Mouse (Mus musculus) heart, embryonic 15.5 days (tissue): Measurements from ENCODE around the gene Lysmd4. TPM values are rescaled to one million over a fixed set of nuclear protein-coding genes. Genes with fewer than 3 reads are reported as not detected.

ENCODE experiments used
- ATAC-seq: fragments of 200-750 bp; cut with Nextera tagmentation; replicated peaks from 2 replicates; pipeline ENCODE4 v1.8.0; 2017; ENCODE audit warnings: low read depth, moderate TSS enrichment; ENCODE audit not compliant: insufficient number of reproducible peaks, insufficient read depth, low FRiP score
- H3K27ac ChIP-seq: fragments of 300-500 bp; sonication (generic); 2 replicates; pipeline ENCODE4 v1.5.1; 2015; ENCODE audit warnings: mild to moderate bottlenecking, inconsistent platforms
- H3K27me3 ChIP-seq: fragments of 300-500 bp; sonication (generic); 2 replicates; pipeline ENCODE4 v1.6.1; 2015; ENCODE audit warnings: inconsistent platforms
- H3K36me3 ChIP-seq: fragments of 300-500 bp; sonication (generic); 2 replicates; pipeline ENCODE4 v1.6.1; 2015; ENCODE audit warnings: mild to moderate bottlenecking, inconsistent platforms
- H3K4me1 ChIP-seq: fragments of 300-500 bp; sonication (generic); replicated peaks from 2 replicates; pipeline ENCODE4 v1.6.1; 2015; ENCODE audit warnings: inconsistent platforms
- H3K4me2 ChIP-seq: fragments of 300-500 bp; sonication (generic); 2 replicates; pipeline ENCODE4 v1.6.1; 2015; ENCODE audit warnings: inconsistent platforms, mild to moderate bottlenecking, moderate library complexity
- H3K4me3 ChIP-seq: fragments of 300-500 bp; sonication (generic); 2 replicates; pipeline ENCODE4 v1.5.1; 2015; ENCODE audit warnings: mild to moderate bottlenecking, inconsistent platforms
- H3K9ac ChIP-seq: fragments of 300-500 bp; sonication (generic); 2 replicates; pipeline ENCODE4 v1.6.1; 2015; ENCODE audit warnings: mild to moderate bottlenecking, inconsistent platforms
- H3K9me3 ChIP-seq: fragments of 300-500 bp; sonication (generic); replicated peaks from 2 replicates; pipeline ENCODE4 v1.6.1; 2016; ENCODE audit warnings: inconsistent platforms
- WGBS: fragments of 180-500 bp; shearing (Covaris S2); methylation state at CpG from one replicate; pipeline ENCODE4 v1.1.7; 2015; ENCODE audit warnings: mixed read lengths; 5-methylcytosine and 5-hydroxymethylcytosine counted together
- polyA plus RNA-seq: library from polyadenylated mRNA; unstranded; fragments of >200 nt; fragmentation: Nextera tagmentation; extraction: Ambion mirVana; gene quantifications from 2 replicates; pipeline ENCODE4 v1.2.1, GENCODE M21; 2015

Lysmd4 gene
- polyA plus RNA-seq, 1 experiment from 2014 or later = 14.2 TPM

DNA sequence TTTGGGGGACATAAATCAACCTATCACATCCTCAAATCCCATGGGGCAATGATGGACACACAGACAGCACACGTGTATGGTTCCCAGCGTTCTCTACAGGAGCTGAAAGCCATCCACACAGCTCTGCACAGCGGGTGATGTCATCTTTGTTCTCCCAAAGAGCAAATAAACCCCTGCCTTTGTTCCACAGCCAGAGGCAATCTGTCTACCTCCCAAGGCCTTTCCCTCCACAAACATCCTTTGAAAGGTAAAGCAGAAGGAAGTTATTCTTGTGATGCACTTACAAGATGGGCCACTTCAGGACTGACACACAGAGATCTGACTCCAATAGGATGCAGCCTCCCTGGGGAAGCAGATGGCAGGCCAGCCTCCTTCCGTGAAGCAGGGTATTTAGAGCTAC, 10.4 kb upstream of the Lysmd4 start:
- H3K9ac ChIP-seq = no peak overlapping the region
- H3K4me3 ChIP-seq = no peak overlapping the region
- H3K4me1 ChIP-seq = peaks cover 11% of the 10 kb centered on the region
- ATAC-seq = no peak
- no peaks in the 10 kb centered on the region for H3K27me3 ChIP-seq
- H3K36me3 ChIP-seq = no peaks in the 10 kb centered on the region
- no peak overlapping the region for H3K4me2 ChIP-seq
- WGBS = 69% methylated on average over 4 of the region's 4 CpGs
- no peak overlapping the region for H3K27ac ChIP-seq
- no peaks in the 10 kb centered on the region for H3K9me3 ChIP-seq

DNA sequence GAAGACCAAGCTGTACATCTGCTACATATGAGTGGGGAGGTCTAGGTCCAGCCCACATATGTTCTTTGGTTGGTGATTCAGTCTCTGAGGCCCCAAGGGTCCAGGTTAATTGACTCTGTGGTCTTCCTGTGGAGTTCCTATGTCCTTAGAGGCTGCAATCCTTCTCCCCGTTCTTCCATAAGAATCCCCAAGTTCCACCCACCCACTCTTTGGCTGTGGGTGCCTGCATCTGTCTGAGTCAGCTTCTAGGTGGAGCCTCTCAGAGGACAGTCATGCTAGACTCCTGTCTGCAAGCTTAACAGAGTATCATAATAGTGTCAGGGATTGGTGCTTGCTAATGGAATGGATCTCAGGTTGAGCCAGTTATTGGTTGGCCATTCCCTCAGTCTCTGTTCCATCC, 8.8 kb upstream of the Lysmd4 start:
- Histone ChIP-seq H3K36me3 (no peaks in the 10 kb centered on the region), H3K9me3 (no peaks in the 10 kb centered on the region), H3K4me1 (peaks cover 12% of the 10 kb centered on the region), H3K27ac (no peak overlapping the region), H3K4me2 (no peak overlapping the region), H3K27me3 (no peaks in the 10 kb centered on the region), H3K4me3 (no peak overlapping the region), H3K9ac (no peak overlapping the region)
- no peak for ATAC-seq
- 83% methylated on average over 1 of the region's 1 CpGs for WGBS

DNA sequence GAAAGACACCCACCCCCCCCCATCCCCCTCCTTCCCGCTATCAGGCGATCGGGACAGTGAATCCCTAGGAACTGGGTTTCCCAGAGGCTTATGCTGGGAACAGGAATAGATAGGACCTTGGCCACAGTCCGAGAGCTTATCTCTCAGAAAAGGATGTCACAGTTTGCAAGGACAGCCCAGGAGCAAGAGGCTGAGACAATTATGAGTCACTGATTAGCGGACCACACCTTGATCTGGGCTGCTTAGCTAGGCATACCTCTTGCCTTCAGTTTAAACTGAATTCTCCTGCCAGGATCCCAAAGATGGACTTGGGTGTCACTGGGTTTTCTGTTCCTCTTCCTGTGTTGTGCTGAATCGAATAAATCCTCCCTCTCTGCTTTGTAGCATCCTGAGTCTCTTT, 6.0 kb upstream of the Lysmd4 start:
- WGBS = 41% methylated on average over 6 of the region's 6 CpGs
- no peaks in the 10 kb centered on the region for H3K9me3 ChIP-seq
- H3K9ac ChIP-seq = no peak overlapping the region
- no peaks in the 10 kb centered on the region for H3K27me3 ChIP-seq
- no peak overlapping the region for H3K4me3 ChIP-seq
- H3K36me3 ChIP-seq = no peaks in the 10 kb centered on the region
- peaks cover 12% of the 10 kb centered on the region for H3K4me1 ChIP-seq
- ATAC-seq = no peak
- no peak overlapping the region for H3K27ac ChIP-seq
- no peak overlapping the region for H3K4me2 ChIP-seq

DNA sequence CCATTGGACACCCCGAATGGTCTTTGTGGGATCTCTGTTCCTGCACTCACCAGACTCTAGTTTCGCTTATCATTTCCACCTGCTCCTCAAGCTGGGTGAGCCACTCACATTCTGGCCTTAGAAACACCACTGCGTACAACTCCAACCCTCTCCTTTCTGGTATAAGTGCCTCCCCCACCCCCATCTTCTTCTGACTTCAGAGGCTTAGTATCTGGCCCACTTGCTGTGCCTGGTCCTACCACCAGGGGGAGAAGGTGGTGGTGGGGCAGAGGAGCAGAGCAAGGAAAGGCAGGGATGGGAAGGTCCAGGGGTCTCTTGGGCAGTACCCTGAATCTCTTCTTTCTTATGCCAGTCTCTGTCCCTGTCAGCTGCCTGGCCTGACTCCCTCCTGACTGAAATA, 5.3 kb upstream of the Lysmd4 start:
- Histone ChIP-seq H3K9me3 (no peaks in the 10 kb centered on the region), H3K4me1 (peaks cover 14% of the 10 kb centered on the region), H3K9ac (no peak overlapping the region), H3K36me3 (no peaks in the 10 kb centered on the region), H3K27ac (no peak overlapping the region), H3K4me3 (no peak overlapping the region), H3K27me3 (no peaks in the 10 kb centered on the region), H3K4me2 (no peak overlapping the region)
- WGBS = 79% methylated on average over 3 of the region's 3 CpGs
- ATAC-seq = no peak

DNA sequence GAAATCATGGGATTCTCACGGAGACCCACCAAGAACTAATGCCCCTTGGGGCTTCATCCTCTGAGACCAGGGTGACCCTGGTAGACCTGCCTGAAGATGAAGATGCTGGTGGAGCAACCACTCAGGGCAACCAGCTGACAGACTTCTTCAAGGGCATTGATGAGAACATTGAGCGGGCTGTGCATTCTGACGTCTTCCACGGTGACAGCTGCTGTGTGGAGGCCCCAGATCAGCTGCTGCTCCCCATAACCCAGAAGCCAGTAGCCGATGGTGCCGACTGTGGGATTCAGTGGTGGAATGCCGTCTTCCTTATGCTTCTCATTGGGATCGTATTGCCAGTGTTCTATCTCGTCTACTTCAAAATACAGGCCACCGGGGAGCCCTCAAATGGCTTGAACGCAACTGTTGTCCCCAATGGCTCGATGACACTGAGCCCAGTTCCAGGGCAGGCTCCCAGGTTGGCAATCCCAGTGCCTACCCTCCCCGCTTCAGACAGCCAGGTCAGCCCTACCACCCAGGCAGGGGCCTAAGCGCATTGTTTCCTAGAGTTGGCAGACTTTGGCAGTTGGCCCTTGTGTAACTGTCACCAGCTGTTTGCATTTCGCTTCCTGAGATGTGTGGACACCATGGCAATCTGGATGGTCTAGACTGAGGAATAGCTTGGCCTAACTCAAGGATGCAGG, 3.7 kb downstream of the Lysmd4 start:
- 90% methylated on average over 15 of the region's 15 CpGs for WGBS

DNA sequence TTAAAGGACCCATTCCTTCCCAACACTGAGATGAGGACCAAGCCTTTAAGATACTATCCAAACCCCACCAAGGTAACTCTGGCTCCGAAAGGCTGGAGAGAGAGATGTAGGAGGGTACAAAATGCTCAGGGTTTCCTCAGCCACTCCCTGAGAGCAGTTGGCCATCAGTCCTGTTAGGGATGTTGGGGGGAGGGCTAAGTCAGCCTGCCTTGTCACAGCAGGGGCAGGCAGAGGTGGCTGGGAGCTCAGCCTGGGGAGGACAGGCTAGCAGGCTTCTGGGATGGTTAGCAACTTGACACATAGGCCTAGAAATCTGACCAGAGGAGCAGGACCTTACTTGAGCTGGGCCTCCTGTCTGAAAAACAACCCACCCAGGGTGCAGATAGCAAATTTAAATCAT, 5.2 kb downstream of the Lysmd4 start:
- Histone ChIP-seq H3K4me2 (no peak overlapping the region), H3K9me3 (no peaks in the 10 kb centered on the region), H3K27ac (no peak overlapping the region), H3K9ac (no peak overlapping the region), H3K4me1 (peaks cover 41% of the 10 kb centered on the region), H3K27me3 (no peaks in the 10 kb centered on the region), H3K4me3 (no peak overlapping the region), H3K36me3 (peaks cover 26% of the 10 kb centered on the region; the same call in 1 of the 2 replicates)
- whole genome bisulfite sequencing = 65% methylated on average over 1 of the region's 1 CpGs
- no peak for ATAC-seq

More for the DNA sequence above, 3.7 kb downstream of the Lysmd4 start:
- peaks cover 41% of the 10 kb centered on the region for H3K4me1 ChIP-seq
- H3K36me3 ChIP-seq = peaks cover 19% of the 10 kb centered on the region; the same call in 1 of the 2 replicates
- H3K4me3 ChIP-seq = no peak overlapping the region
- no peaks in the 10 kb centered on the region for H3K9me3 ChIP-seq
- H3K9ac ChIP-seq = no peak overlapping the region
- H3K27me3 ChIP-seq = no peaks in the 10 kb centered on the region
- no peak overlapping the region for H3K4me2 ChIP-seq
- ATAC-seq = no peak
- no peak overlapping the region for H3K27ac ChIP-seq

DNA sequence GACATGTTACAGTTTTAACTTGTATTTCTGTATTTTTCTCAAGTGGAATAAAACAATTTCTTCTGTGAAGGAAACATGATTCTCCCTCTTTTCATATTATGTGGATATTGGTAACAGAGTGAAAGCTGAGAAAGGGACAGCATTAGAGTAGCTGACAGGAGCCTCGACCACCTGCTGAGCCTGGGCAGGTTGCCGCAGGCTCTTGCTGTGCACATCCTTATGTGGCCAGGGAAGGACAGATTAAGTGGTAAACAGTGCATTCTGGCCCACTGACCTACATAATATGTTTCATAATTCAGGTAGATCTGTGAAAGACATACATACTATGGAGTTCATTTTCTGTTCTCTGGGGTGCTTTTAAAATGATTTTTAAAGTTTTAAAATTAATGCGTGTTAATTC, 6.0 kb downstream of the Lysmd4 start:
- peak overlapping the region; percentile 96 for H3K27ac ChIP-seq
- no peaks in the 10 kb centered on the region for H3K27me3 ChIP-seq
- ATAC-seq = no peak
- 79% methylated on average over 3 of the region's 3 CpGs for WGBS
- no peak overlapping the region for H3K4me2 ChIP-seq
- H3K4me3 ChIP-seq = no peak overlapping the region
- no peak overlapping the region for H3K9ac ChIP-seq
- H3K9me3 ChIP-seq = no peaks in the 10 kb centered on the region
- peaks cover 39% of the 10 kb centered on the region for H3K4me1 ChIP-seq
- H3K36me3 ChIP-seq = peaks cover 30% of the 10 kb centered on the region; the same call in 1 of the 2 replicates

DNA sequence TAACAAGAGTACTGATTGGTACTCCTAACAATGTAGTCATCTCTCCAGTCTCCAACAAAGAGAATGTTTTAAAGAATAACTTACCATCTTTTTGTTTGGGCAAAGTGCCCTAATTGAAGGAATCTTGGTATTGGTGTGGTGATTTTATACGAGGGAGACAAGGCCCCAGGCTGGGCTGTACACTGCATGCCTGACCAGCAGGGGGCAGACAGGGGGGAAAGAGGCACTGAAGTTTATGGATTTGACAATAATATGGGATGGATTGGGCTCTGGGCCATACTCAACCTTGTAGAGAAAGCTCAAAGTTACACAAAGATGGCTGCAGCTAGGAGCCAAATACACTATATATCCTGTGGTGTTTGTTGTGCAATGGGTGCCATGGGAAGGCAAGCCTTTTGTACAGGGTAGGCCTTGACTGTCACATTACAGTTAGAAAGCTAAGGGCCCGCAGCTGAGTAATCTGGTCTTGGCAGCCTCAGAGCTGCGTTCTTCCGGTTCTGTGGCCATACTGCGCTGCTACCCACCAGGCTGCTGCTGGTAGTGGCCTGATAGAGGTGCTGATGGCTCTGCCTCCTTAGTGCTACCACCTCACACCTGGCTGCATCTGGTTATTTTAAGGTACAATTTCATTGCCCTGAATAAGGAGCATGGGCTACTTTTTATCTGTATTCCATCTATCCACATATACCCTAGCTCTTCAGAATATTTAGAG, 6.7 kb downstream of the Lysmd4 start:
- Histone ChIP-seq H3K4me1 (peaks cover 33% of the 10 kb centered on the region), H3K36me3 (peaks cover 30% of the 10 kb centered on the region; the same call in 1 of the 2 replicates), H3K4me3 (no peak overlapping the region), H3K27ac (peak overlapping the region; percentile 96), H3K27me3 (no peaks in the 10 kb centered on the region), H3K9ac (no peak overlapping the region), H3K4me2 (no peak overlapping the region), H3K9me3 (no peaks in the 10 kb centered on the region)
- no peak for ATAC-seq
- WGBS = 71% methylated on average over 5 of the region's 5 CpGs

DNA sequence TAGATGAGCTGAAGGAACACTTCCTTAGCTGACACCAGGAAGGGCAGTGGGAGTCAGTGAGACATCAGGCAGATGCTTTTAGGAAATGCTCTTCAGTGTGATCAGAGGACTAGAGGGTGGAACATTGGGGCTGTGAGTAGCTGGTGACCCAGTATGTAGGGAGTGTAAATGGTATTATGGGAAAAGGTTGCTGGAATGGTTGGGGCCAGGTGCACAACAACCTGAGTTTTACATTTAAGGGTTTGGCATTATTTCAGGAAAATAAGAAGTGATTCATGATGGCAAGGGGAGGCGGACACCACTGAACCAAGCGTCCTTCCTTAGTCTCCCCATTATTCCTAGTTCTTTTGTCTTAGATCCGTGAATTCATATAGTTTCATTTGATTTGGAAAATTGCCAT, 7.4 kb downstream of the Lysmd4 start:
- Histone ChIP-seq H3K27me3 (no peaks in the 10 kb centered on the region), H3K4me3 (no peak overlapping the region), H3K4me2 (no peak overlapping the region), H3K36me3 (peaks cover 32% of the 10 kb centered on the region), H3K9me3 (no peaks in the 10 kb centered on the region), H3K27ac (peak overlapping the region; percentile 96), H3K4me1 (peaks cover 35% of the 10 kb centered on the region), H3K9ac (no peak overlapping the region)
- ATAC-seq = no peak
- 71% methylated on average over 3 of the region's 3 CpGs for WGBS

DNA sequence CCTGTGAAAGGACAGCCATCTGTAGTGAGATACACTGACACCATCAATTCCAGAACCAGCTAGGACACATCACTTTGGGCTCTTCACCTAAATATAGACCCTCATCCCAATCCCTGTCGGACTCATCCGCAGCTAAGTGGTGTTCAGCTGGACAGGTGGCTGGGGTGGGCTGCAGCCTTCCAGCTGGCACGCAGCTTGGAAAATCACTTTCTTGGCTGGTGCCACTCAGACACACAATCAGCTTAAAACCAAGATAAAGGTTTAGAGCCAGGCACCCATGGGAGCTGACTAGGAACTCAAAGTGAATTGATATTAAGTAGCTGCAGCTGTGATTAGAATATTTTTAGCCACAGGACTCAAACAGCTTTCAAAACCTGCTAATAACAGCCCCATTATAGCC, 7.9 kb downstream of the Lysmd4 start:
- peak overlapping the region; percentile 40 for H3K4me2 ChIP-seq
- no peaks in the 10 kb centered on the region for H3K27me3 ChIP-seq
- no peak overlapping the region for H3K4me3 ChIP-seq
- H3K4me1 ChIP-seq = peaks cover 41% of the 10 kb centered on the region
- peak; percentile 69 for ATAC-seq
- peak overlapping the region; percentile 96 for H3K27ac ChIP-seq
- H3K9me3 ChIP-seq = no peaks in the 10 kb centered on the region
- H3K36me3 ChIP-seq = peaks cover 32% of the 10 kb centered on the region
- WGBS = 37% methylated on average over 3 of the region's 3 CpGs
- no peak overlapping the region for H3K9ac ChIP-seq

DNA sequence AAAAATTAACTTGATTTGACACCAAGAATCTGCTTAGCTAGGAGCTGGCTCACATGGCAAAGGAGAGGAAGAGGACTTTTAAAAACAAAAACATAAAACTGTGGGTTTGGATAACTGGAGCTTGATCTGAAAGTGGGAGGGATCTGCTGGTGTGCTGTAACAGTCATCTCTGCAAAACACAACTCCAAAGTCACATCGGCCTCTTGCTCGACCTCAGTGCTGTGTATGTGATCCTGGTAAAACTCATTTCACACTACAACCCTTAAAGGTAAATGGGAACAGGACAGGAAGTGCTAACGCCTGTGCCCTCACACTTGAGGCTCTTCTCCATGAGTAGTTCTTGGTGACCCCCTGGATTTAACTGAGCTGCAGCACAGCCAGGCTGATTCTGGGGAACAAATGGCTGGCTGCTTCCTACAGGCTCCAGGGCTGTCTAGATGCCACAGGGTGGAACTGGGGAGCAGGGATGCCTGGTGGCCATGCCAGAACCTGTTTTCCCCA, 8.3 kb downstream of the Lysmd4 start:
- no peak overlapping the region for H3K4me3 ChIP-seq
- H3K9ac ChIP-seq = no peak overlapping the region
- WGBS = 42% methylated on average over 3 of the region's 3 CpGs
- no peaks in the 10 kb centered on the region for H3K9me3 ChIP-seq
- peaks cover 34% of the 10 kb centered on the region for H3K36me3 ChIP-seq
- H3K4me2 ChIP-seq = peak overlapping the region; percentile 40
- peak; percentile 47; the same call in 1 of the 2 replicates for ATAC-seq
- peak overlapping the region; percentile 96 for H3K27ac ChIP-seq
- H3K27me3 ChIP-seq = no peaks in the 10 kb centered on the region
- peaks cover 45% of the 10 kb centered on the region for H3K4me1 ChIP-seq
